Mouse (Mus musculus): ENCODE data around the gene Znrd1.

DNA sequence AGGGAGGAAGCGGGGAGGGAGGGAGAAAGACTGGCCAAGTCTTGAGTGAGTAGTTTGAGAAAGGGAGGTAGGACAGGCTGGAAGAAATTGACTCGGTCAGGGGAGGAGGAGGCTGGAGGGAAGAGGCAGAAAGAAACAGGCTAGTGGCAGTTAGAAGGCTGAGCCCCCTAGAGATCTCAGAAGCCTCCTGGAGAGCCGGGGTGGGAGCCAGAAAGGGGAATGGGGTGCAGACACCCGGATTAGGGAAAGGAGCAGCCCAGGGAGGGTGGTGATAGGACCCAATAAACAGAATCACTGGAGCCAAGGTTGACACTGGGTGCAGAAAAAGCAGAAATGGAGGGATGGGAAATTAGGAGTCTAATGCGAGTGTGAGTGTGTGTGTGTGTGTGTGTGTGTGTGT lies 14.7 kb downstream of the Znrd1 start:
- TF ChIP-seq GATA1 (IDR thresholded peaks at IDR 0.05; ENCODE audit: low read length): no peak
- TF ChIP-seq TAL1 (IDR thresholded peaks at IDR 0.05; ENCODE audit: low read length): no peak
